Mouse (Mus musculus) embryonic facial prominence, embryonic 12.5 days (tissue): ENCODE results near the gene Mknk2. TPM values are rescaled to one million over a fixed set of nuclear protein-coding genes. Genes with fewer than 3 reads are reported as not detected.

Experiments used
- ATAC-seq: fragments of 200-750 bp; cut with Nextera tagmentation; 2 replicates; pipeline ENCODE4 v1.8.0; 2017; ENCODE audit not compliant: insufficient number of reproducible peaks, insufficient read depth, low FRiP score, low TSS enrichment
- H3K27ac ChIP-seq: fragments of 300-500 bp; sonication (generic); 2 replicates; pipeline ENCODE4 v1.5.1; 2016; ENCODE audit warnings: mild to moderate bottlenecking
- H3K27me3 ChIP-seq: fragments of 300-500 bp; sonication (generic); 2 replicates; pipeline ENCODE4 v1.6.1; 2016; ENCODE audit warnings: mild to moderate bottlenecking, moderate library complexity
- H3K36me3 ChIP-seq: fragments of 300-500 bp; sonication (generic); 2 replicates; pipeline ENCODE4 v1.6.1; 2016; ENCODE audit warnings: mild to moderate bottlenecking
- H3K4me1 ChIP-seq: fragments of 300-500 bp; sonication (generic); 2 replicates; pipeline ENCODE4 v1.6.1; 2016
- H3K4me2 ChIP-seq: fragments of 300-500 bp; sonication (generic); replicated peaks from 2 replicates; pipeline ENCODE4 v1.6.1; 2016; ENCODE audit warnings: mild to moderate bottlenecking, moderate library complexity
- H3K4me3 ChIP-seq: fragments of 300-500 bp; sonication (generic); 2 replicates; pipeline ENCODE4 v1.5.1; 2016; ENCODE audit warnings: mild to moderate bottlenecking
- H3K9ac ChIP-seq: fragments of 300-500 bp; sonication (generic); 2 replicates; pipeline ENCODE4 v1.6.1; 2016; ENCODE audit warnings: mild to moderate bottlenecking, moderate library complexity
- H3K9me3 ChIP-seq: fragments of 300-500 bp; sonication (generic); 2 replicates; pipeline ENCODE4 v1.6.1; 2016; ENCODE audit warnings: mild to moderate bottlenecking, moderate library complexity
- WGBS: fragments of 180-500 bp; shearing (Covaris S2); methylation state at CpG from one replicate; pipeline ENCODE4 v1.1.7; 2016; 5-methylcytosine and 5-hydroxymethylcytosine counted together
- polyA plus RNA-seq: library from polyadenylated mRNA; unstranded; fragments of >200 nt; fragmentation: Nextera tagmentation; extraction: Ambion mirVana; gene quantifications from 2 replicates; pipeline ENCODE4 v1.2.1, GENCODE M21; 2016

Gene Mknk2
- polyA plus RNA-seq, 1 experiment from 2014 or later, result 117 TPM

GRCm38 (mm10) chr10:80686617-80687016, 8.7 kb upstream of the Mknk2 start:
- peaks cover 70% of the 10 kb centered on the region for H3K36me3 ChIP-seq
- H3K9me3 ChIP-seq, result no peaks in the 10 kb centered on the region
- H3K27ac ChIP-seq, result no peak overlapping the region
- H3K4me1 ChIP-seq, result no peaks in the 10 kb centered on the region
- no peak overlapping the region for H3K9ac ChIP-seq
- H3K4me2 ChIP-seq, result no peak overlapping the region
- H3K4me3 ChIP-seq, result no peak overlapping the region
- WGBS, result 97% methylated on average over 3 of the region's 3 CpGs
- no peak for ATAC-seq
- H3K27me3 ChIP-seq, result no peaks in the 10 kb centered on the region

GRCm38 (mm10) chr10:80684984-80685383, 7.1 kb upstream of the Mknk2 start:
- H3K4me1 ChIP-seq, result no peaks in the 10 kb centered on the region

GRCm38 (mm10) chr10:80684214-80684613, 6.3 kb upstream of the Mknk2 start:
- H3K4me3 ChIP-seq, result no peak overlapping the region
- no peak for ATAC-seq
- no peak overlapping the region for H3K27ac ChIP-seq
- WGBS, result 56% methylated on average over 6 of the region's 6 CpGs
- peaks cover 48% of the 10 kb centered on the region for H3K36me3 ChIP-seq
- no peaks in the 10 kb centered on the region for H3K27me3 ChIP-seq
- no peak overlapping the region for H3K4me2 ChIP-seq
- no peaks in the 10 kb centered on the region for H3K9me3 ChIP-seq
- H3K9ac ChIP-seq, result no peak overlapping the region
- H3K4me1 ChIP-seq, result no peaks in the 10 kb centered on the region

More at GRCm38 (mm10) chr10:80684984-80685383, 7.1 kb upstream of the Mknk2 start:
- H3K4me2 ChIP-seq, result no peak overlapping the region
- peaks cover 56% of the 10 kb centered on the region for H3K36me3 ChIP-seq
- no peak overlapping the region for H3K4me3 ChIP-seq
- WGBS, result 90% methylated on average over 4 of the region's 4 CpGs
- H3K9me3 ChIP-seq, result no peaks in the 10 kb centered on the region
- ATAC-seq, result no peak
- H3K27ac ChIP-seq, result no peak overlapping the region
- no peaks in the 10 kb centered on the region for H3K27me3 ChIP-seq
- no peak overlapping the region for H3K9ac ChIP-seq

GRCm38 (mm10) chr10:80683647-80684046, 5.7 kb upstream of the Mknk2 start:
- no peak for ATAC-seq
- Histone ChIP-seq H3K27ac (no peak overlapping the region), H3K27me3 (no peaks in the 10 kb centered on the region), H3K9me3 (no peaks in the 10 kb centered on the region), H3K4me1 (peaks cover 3% of the 10 kb centered on the region), H3K9ac (no peak overlapping the region), H3K4me3 (no peak overlapping the region), H3K36me3 (peaks cover 45% of the 10 kb centered on the region), H3K4me2 (no peak overlapping the region)
- WGBS, result 92% methylated on average over 1 of the region's 1 CpGs

- H3K27me3 ChIP-seq, result no peaks in the 10 kb centered on the region
- H3K9me3 ChIP-seq, result no peaks in the 10 kb centered on the region
- WGBS, result 92% methylated on average over 6 of the region's 6 CpGs
- peaks cover 30% of the 10 kb centered on the region for H3K36me3 ChIP-seq
- no peak overlapping the region for H3K27ac ChIP-seq
- H3K9ac ChIP-seq, result no peak overlapping the region
- H3K4me3 ChIP-seq, result no peak overlapping the region
- peaks cover 20% of the 10 kb centered on the region for H3K4me1 ChIP-seq
- no peak for ATAC-seq
- H3K4me2 ChIP-seq, result no peak overlapping the region
Observed at GRCm38 (mm10) chr10:80682003-80682402, 4.1 kb upstream of the Mknk2 start.

- 76% methylated on average over 2 of the region's 2 CpGs for WGBS
- Histone ChIP-seq H3K4me3 (no peak overlapping the region), H3K27ac (no peak overlapping the region), H3K27me3 (no peaks in the 10 kb centered on the region), H3K9me3 (no peaks in the 10 kb centered on the region), H3K36me3 (peaks cover 12% of the 10 kb centered on the region), H3K4me2 (no peak overlapping the region), H3K4me1 (peaks cover 21% of the 10 kb centered on the region), H3K9ac (no peak overlapping the region)
- ATAC-seq, result no peak
Observed at GRCm38 (mm10) chr10:80680260-80680696, 2.4 kb upstream of the Mknk2 start.

- H3K9ac ChIP-seq, result no peak overlapping the region
- H3K27ac ChIP-seq, result peak overlapping the region; percentile 36; the same call in 1 of the 2 replicates
- H3K36me3 ChIP-seq, result peaks cover 7% of the 10 kb centered on the region
- 59% methylated on average over 9 of the region's 9 CpGs for WGBS
- no peak for ATAC-seq
- H3K9me3 ChIP-seq, result no peaks in the 10 kb centered on the region
- no peak overlapping the region for H3K4me3 ChIP-seq
- H3K27me3 ChIP-seq, result no peaks in the 10 kb centered on the region
- peaks cover 26% of the 10 kb centered on the region for H3K4me1 ChIP-seq
- no peak overlapping the region for H3K4me2 ChIP-seq
Observed at GRCm38 (mm10) chr10:80679556-80680259, 1.8 kb upstream of the Mknk2 start.

GRCm38 (mm10) chr10:80678601-80679377, 877 bp upstream of the Mknk2 start:
- 0 out of 2 replicates have a peak overlapping the region, but pooled peaks have one; percentile 17 for H3K9ac ChIP-seq
- H3K27me3 ChIP-seq, result no peaks in the 10 kb centered on the region
- H3K4me3 ChIP-seq, result no peak overlapping the region
- H3K9me3 ChIP-seq, result no peaks in the 10 kb centered on the region
- ATAC-seq, result no peak
- 54% methylated on average over 10 of the region's 10 CpGs for WGBS
- H3K27ac ChIP-seq, result peak overlapping the region; percentile 99
- H3K4me2 ChIP-seq, result no peak overlapping the region
- H3K36me3 ChIP-seq, result peaks cover 7% of the 10 kb centered on the region; the same call in 1 of the 2 replicates
- H3K4me1 ChIP-seq, result peaks cover 35% of the 10 kb centered on the region

GRCm38 (mm10) chr10:80677128-80677875, 610 bp downstream of the Mknk2 start:
- H3K9me3 ChIP-seq, result no peaks in the 10 kb centered on the region
- WGBS, result 29% methylated on average over 9 of the region's 9 CpGs

GRCm38 (mm10) chr10:80676198-80676928, 1.5 kb downstream of the Mknk2 start:
- peak; percentile 89 for ATAC-seq
- Histone ChIP-seq H3K27me3 (no peaks in the 10 kb centered on the region), H3K9me3 (no peaks in the 10 kb centered on the region), H3K4me3 (peak overlapping the region; percentile 97), H3K9ac (peak overlapping the region; percentile 97), H3K36me3 (peaks cover 19% of the 10 kb centered on the region), H3K4me1 (peaks cover 49% of the 10 kb centered on the region), H3K27ac (peak overlapping the region; percentile 99), H3K4me2 (peak overlapping the region; percentile 83)
- WGBS, result under 1% methylated on average over 74 of the region's 78 CpGs

More at GRCm38 (mm10) chr10:80677128-80677875, 610 bp downstream of the Mknk2 start:
- H3K4me3 ChIP-seq, result peak overlapping the region; percentile 97
- H3K27ac ChIP-seq, result peak overlapping the region; percentile 99
- 0 out of 2 replicates have a peak, but pooled peaks cover 10% of the 10 kb centered on the region for H3K36me3 ChIP-seq
- peak overlapping the region; percentile 83 for H3K4me2 ChIP-seq
- H3K9ac ChIP-seq, result peak overlapping the region; percentile 78
- no peak for ATAC-seq
- no peaks in the 10 kb centered on the region for H3K27me3 ChIP-seq
- H3K4me1 ChIP-seq, result peaks cover 49% of the 10 kb centered on the region
